Mouse (Mus musculus) CH12.LX (cell line): ENCODE results near the gene Eef2kmt.

Experiments
- CHD1 ChIP-seq: IDR thresholded peaks from 2 replicates; pipeline ENCODE4 v1.6.1; 2012; ENCODE audit warnings: low read depth, low read length, improper control_type of control experiment, inconsistent platforms
- CTCF ChIP-seq, 2 experiments: IDR thresholded peaks in 1 of 2; conservative IDR thresholded peaks in 1 of 2; 2 replicates each; pipeline ENCODE4 v1.5.1; 2011 to 2012; ENCODE audit warnings: low read depth in 2 of 2, low read length in 2 of 2, improper control_type of control experiment in 1 of 2, inconsistent platforms in 1 of 2, mild to moderate bottlenecking in 1 of 2, moderate library complexity in 1 of 2
- EP300 ChIP-seq: IDR thresholded peaks from 2 replicates; pipeline ENCODE4 v1.6.1; 2011; ENCODE audit warnings: low read length, improper control_type of control experiment
- ETS1 ChIP-seq: conservative IDR thresholded peaks from 2 replicates; pipeline ENCODE4 v1.6.1; 2012; ENCODE audit warnings: low read depth, mild to moderate bottlenecking, inconsistent platforms, low read length, improper control_type of control experiment, moderate library complexity
- HCFC1 ChIP-seq: IDR thresholded peaks from 2 replicates; pipeline ENCODE4 v1.6.1; 2012; ENCODE audit warnings: low read depth, mild to moderate bottlenecking, inconsistent platforms, low read length, improper control_type of control experiment
- JUND ChIP-seq: conservative IDR thresholded peaks from 2 replicates; pipeline ENCODE4 v1.6.1; 2011; ENCODE audit warnings: low read depth, low read length, improper control_type of control experiment
- MAFK ChIP-seq: IDR thresholded peaks from 2 replicates; pipeline ENCODE4 v1.6.1; 2011; ENCODE audit warnings: low read length, improper control_type of control experiment; ENCODE audit not compliant: insufficient replicate concordance
- MAX ChIP-seq: IDR thresholded peaks from 2 replicates; pipeline ENCODE4 v1.6.1; 2011; ENCODE audit warnings: low read length, improper control_type of control experiment
- MAZ ChIP-seq: IDR thresholded peaks from 2 replicates; pipeline ENCODE4 v1.6.1; 2012; ENCODE audit warnings: low read depth, mild to moderate bottlenecking, inconsistent platforms, low read length, improper control_type of control experiment, moderate library complexity
- POLR2A ChIP-seq: IDR thresholded peaks from 2 replicates; pipeline ENCODE4 v1.6.1; 2011; ENCODE audit warnings: low read depth, mild to moderate bottlenecking, improper control_type of control experiment, low read length
- ZC3H11A ChIP-seq: IDR thresholded peaks from 2 replicates; pipeline ENCODE4 v1.6.1; 2012; ENCODE audit warnings: low read depth, mild to moderate bottlenecking, inconsistent platforms, low read length, improper control_type of control experiment
- ZNF384 ChIP-seq: IDR thresholded peaks from 2 replicates; pipeline ENCODE4 v1.6.1; 2012; ENCODE audit warnings: low read depth, low read length, improper control_type of control experiment, inconsistent platforms

GRCm38 (mm10) chr16:5205431-5205970 is 50.3 kb downstream of the Eef2kmt start:
- TF ChIP-seq POLR2A = no peak
- no peak for TF ChIP-seq ETS1
- no peak for TF ChIP-seq CHD1
- TF ChIP-seq HCFC1 = no peak
- no peak for TF ChIP-seq MAZ
- no peak for TF ChIP-seq CTCF (conservative IDR thresholded peaks at IDR 0.05 in 1 of 2, IDR thresholded peaks at IDR 0.05 in 1 of 2; ENCODE audit: low read depth in 2 of 2, low read length in 2 of 2)
- no peak for TF ChIP-seq ZC3H11A
- no peak for TF ChIP-seq MAX
- no peak for TF ChIP-seq ZNF384
- TF ChIP-seq EP300 = no peak
- TF ChIP-seq JUND = no peak
- TF ChIP-seq MAFK = no peak
